In genomic region chr19:4383306-4383705, GRCm38 (mm10) we compare ENCODE assay signal across 15 mouse cellular contexts. TPM values are rescaled to one million over a fixed set of nuclear protein-coding genes. Genes with fewer than 3 reads are reported as not detected.
"Had no signal": no experiment of that assay in that cellular context is flagged by ENCODE, and none has a peak within 500 bp of the region (broad histone marks: within the 10 kb centered on the region; RNA-seq: fewer than 3 reads in every experiment).

No protein-coding gene starts in this region.

- DNase-seq: kidney, adult 11 months; layer of hippocampus, adult 9-11 months; layer of hippocampus, postnatal 36 days; lung, adult 18-20 months; lung, postnatal 14 days; right cerebral cortex, adult 18-20 months; right cerebral cortex, postnatal 25 days; thymus, adult 18-20 months; thymus, postnatal 14 days had no signal

- ATAC-seq: midbrain, embryonic 13.5 days had no signal

- H3K9me3 ChIP-seq: kidney, embryonic 15.5 days; limb, embryonic 15.5 days; midbrain, embryonic 13.5 days; neural tube, embryonic 15.5 days had no signal

- H3K27ac ChIP-seq: kidney, embryonic 15.5 days; limb, embryonic 15.5 days; midbrain, embryonic 13.5 days; neural tube, embryonic 15.5 days had no signal

- H3K4me3 ChIP-seq: kidney, embryonic 15.5 days; limb, embryonic 15.5 days; midbrain, embryonic 13.5 days; myocyte; neural tube, embryonic 15.5 days had no signal

- H3K27me3 ChIP-seq: kidney, embryonic 15.5 days; limb, embryonic 15.5 days; midbrain, embryonic 13.5 days; neural tube, embryonic 15.5 days had no signal

- H3K4me2 ChIP-seq: kidney, embryonic 15.5 days; limb, embryonic 15.5 days; midbrain, embryonic 13.5 days; neural tube, embryonic 15.5 days had no signal

- H3K9ac ChIP-seq: kidney, embryonic 15.5 days; limb, embryonic 15.5 days; midbrain, embryonic 13.5 days; neural tube, embryonic 15.5 days had no signal

- H3K4me1 ChIP-seq: kidney, embryonic 15.5 days; limb, embryonic 15.5 days; midbrain, embryonic 13.5 days; neural tube, embryonic 15.5 days had no signal

RNA-seq across cellular contexts. Expression of gene Rhod, which starts 55.9 kb away (rescaled TPM):
- total RNA-seq: megakaryocyte-erythroid progenitor cell, adult 5-6 weeks had no signal
